Mouse (Mus musculus) liver, embryonic 11.5 days (tissue): ENCODE measurements around the gene Shroom2. TPM values are rescaled to one million over a fixed set of nuclear protein-coding genes. Genes with fewer than 3 reads are reported as not detected.

Experiments used
- ATAC-seq: fragments of 200-750 bp; cut with Nextera tagmentation; replicated peaks from 2 replicates; pipeline ENCODE4 v1.8.0; 2017; ENCODE audit warnings: moderate number of reproducible peaks, mild to moderate bottlenecking, moderate TSS enrichment, moderate library complexity; ENCODE audit not compliant: low FRiP score
- DNase-seq: peaks from one replicate; pipeline ENCODE4 v3.0.0-alpha.2; 2017; ENCODE audit warnings: low spot score
- H3K27ac ChIP-seq: fragments of 300-500 bp; sonication (generic); 2 replicates; pipeline ENCODE4 v1.5.1; 2014; ENCODE audit warnings: mild to moderate bottlenecking, low read depth, low read length, control low read depth
- H3K27me3 ChIP-seq: fragments of 300-500 bp; sonication (generic); replicated peaks from 2 replicates; pipeline ENCODE4 v1.6.1; 2014; ENCODE audit warnings: low read length, mixed read lengths; ENCODE audit not compliant: control insufficient read depth, insufficient read depth
- H3K36me3 ChIP-seq: fragments of 300-500 bp; sonication (generic); 2 replicates; pipeline ENCODE4 v1.6.1; 2014; ENCODE audit warnings: mild to moderate bottlenecking, low read length, moderate library complexity, mixed read lengths; ENCODE audit not compliant: control insufficient read depth, insufficient read depth
- H3K4me1 ChIP-seq: fragments of 300-500 bp; sonication (generic); replicated peaks from 2 replicates; pipeline ENCODE4 v1.6.1; 2014; ENCODE audit warnings: low read length, mixed read lengths; ENCODE audit not compliant: control insufficient read depth, insufficient read depth
- H3K4me2 ChIP-seq: fragments of 300-500 bp; sonication (generic); 2 replicates; pipeline ENCODE4 v1.6.1; 2014; ENCODE audit warnings: mild to moderate bottlenecking, control low read depth, moderate library complexity
- H3K4me3 ChIP-seq: fragments of 300-500 bp; sonication (generic); 2 replicates; pipeline ENCODE4 v1.5.1; 2014; ENCODE audit warnings: low read depth, low read length, control low read depth
- H3K9ac ChIP-seq: fragments of 300-500 bp; sonication (generic); 2 replicates; pipeline ENCODE4 v1.6.1; 2014; ENCODE audit warnings: low read depth, low read length, control low read depth
- H3K9me3 ChIP-seq: fragments of 300-500 bp; sonication (generic); 2 replicates; pipeline ENCODE4 v1.6.1; 2016; ENCODE audit warnings: low read length, inconsistent platforms, mixed read lengths; ENCODE audit not compliant: control insufficient read depth
- WGBS: fragments of 180-500 bp; shearing (Covaris S2); extraction: QIAGEN DNeasy Blood & Tissue Kit; methylation state at CpG from one replicate; pipeline ENCODE4 v1.1.7; 2014; 5-methylcytosine and 5-hydroxymethylcytosine counted together
- polyA plus RNA-seq: library from polyadenylated mRNA; unstranded; fragments of >200 nt; fragmentation: Nextera tagmentation; extraction: Ambion mirVana; gene quantifications from 2 replicates; pipeline ENCODE4 v1.2.1, GENCODE M21; 2014

Shroom2 gene
- polyA plus RNA-seq, 1 experiment from 2014 or later, result 4.2 TPM

- Histone ChIP-seq H3K9me3 (no peaks in the 10 kb centered on the region), H3K4me3 (no peak overlapping the region), H3K4me1 (no peaks in the 10 kb centered on the region), H3K4me2 (no peak overlapping the region), H3K9ac (no peak overlapping the region), H3K27me3 (no peaks in the 10 kb centered on the region; the same call in 1 of the 2 replicates), H3K27ac (no peak overlapping the region), H3K36me3 (no peaks in the 10 kb centered on the region)
- WGBS, result 55% methylated on average over 3 of the region's 3 CpGs
- no peak for DNase-seq
- no peak for ATAC-seq
Observed at GRCm38 (mm10) chrX:152676357-152676756, 92.9 kb downstream of the Shroom2 start.

GRCm38 (mm10) chrX:152673431-152673830 lies 95.8 kb downstream of the Shroom2 start:
- H3K4me3 ChIP-seq, result no peak overlapping the region
- 68% methylated on average over 3 of the region's 3 CpGs for WGBS
- no peaks in the 10 kb centered on the region for H3K4me1 ChIP-seq
- no peaks in the 10 kb centered on the region for H3K36me3 ChIP-seq
- no peak overlapping the region for H3K27ac ChIP-seq
- H3K27me3 ChIP-seq, result no peaks in the 10 kb centered on the region
- no peak overlapping the region for H3K9ac ChIP-seq
- no peaks in the 10 kb centered on the region for H3K9me3 ChIP-seq
- ATAC-seq (no peak), DNase-seq (no peak)
- no peak overlapping the region for H3K4me2 ChIP-seq

GRCm38 (mm10) chrX:152657363-152658036 lies 111.8 kb downstream of the Shroom2 start:
- H3K27ac ChIP-seq, result no peak overlapping the region
- H3K9me3 ChIP-seq, result no peaks in the 10 kb centered on the region
- 70% methylated on average over 4 of the region's 4 CpGs for WGBS
- H3K4me3 ChIP-seq, result no peak overlapping the region
- no peaks in the 10 kb centered on the region; the same call in 1 of the 2 replicates for H3K36me3 ChIP-seq
- peaks cover 17% of the 10 kb centered on the region for H3K27me3 ChIP-seq
- no peak overlapping the region for H3K9ac ChIP-seq
- DNase-seq (no peak), ATAC-seq (no peak)
- no peaks in the 10 kb centered on the region for H3K4me1 ChIP-seq
- H3K4me2 ChIP-seq, result no peak overlapping the region

GRCm38 (mm10) chrX:152656609-152656939 lies 112.7 kb downstream of the Shroom2 start:
- Histone ChIP-seq H3K4me3 (no peak overlapping the region), H3K36me3 (no peaks in the 10 kb centered on the region; the same call in 1 of the 2 replicates), H3K27ac (no peak overlapping the region), H3K9me3 (no peaks in the 10 kb centered on the region), H3K4me1 (no peaks in the 10 kb centered on the region), H3K27me3 (peaks cover 17% of the 10 kb centered on the region), H3K4me2 (no peak overlapping the region), H3K9ac (no peak overlapping the region)
- WGBS, result 81% methylated on average over 2 of the region's 2 CpGs
- ATAC-seq (no peak), DNase-seq (no peak)

- Histone ChIP-seq H3K27ac (no peak overlapping the region), H3K4me2 (no peak overlapping the region), H3K9me3 (no peaks in the 10 kb centered on the region), H3K4me3 (no peak overlapping the region), H3K36me3 (no peaks in the 10 kb centered on the region; the same call in 1 of the 2 replicates), H3K4me1 (no peaks in the 10 kb centered on the region), H3K9ac (no peak overlapping the region), H3K27me3 (peaks cover 14% of the 10 kb centered on the region)
- no peak for ATAC-seq
- no peak for DNase-seq
- 61% methylated on average over 8 of the region's 8 CpGs for WGBS
Observed at GRCm38 (mm10) chrX:152655796-152656608, 113.3 kb downstream of the Shroom2 start.

GRCm38 (mm10) chrX:152652676-152653075 lies 116.6 kb downstream of the Shroom2 start:
- no peaks in the 10 kb centered on the region for H3K36me3 ChIP-seq
- DNase-seq (no peak), ATAC-seq (no peak)
- H3K4me2 ChIP-seq, result no peak overlapping the region
- peaks cover 11% of the 10 kb centered on the region for H3K27me3 ChIP-seq
- no peak overlapping the region for H3K9ac ChIP-seq
- H3K4me3 ChIP-seq, result no peak overlapping the region
- no peak overlapping the region for H3K27ac ChIP-seq
- H3K4me1 ChIP-seq, result no peaks in the 10 kb centered on the region
- H3K9me3 ChIP-seq, result no peaks in the 10 kb centered on the region
- WGBS, result 92% methylated on average over 2 of the region's 2 CpGs

GRCm38 (mm10) chrX:152644827-152645226 lies 124.4 kb downstream of the Shroom2 start:
- no peaks in the 10 kb centered on the region for H3K36me3 ChIP-seq
- H3K9me3 ChIP-seq, result no peaks in the 10 kb centered on the region
- no peak for ATAC-seq
- WGBS, result 63% methylated on average over 4 of the region's 4 CpGs
- no peak overlapping the region for H3K4me2 ChIP-seq
- no peaks in the 10 kb centered on the region for H3K4me1 ChIP-seq
- no peak for DNase-seq
- no peak overlapping the region for H3K4me3 ChIP-seq
- no peak overlapping the region for H3K9ac ChIP-seq
- H3K27me3 ChIP-seq, result peaks cover 15% of the 10 kb centered on the region
- no peak overlapping the region for H3K27ac ChIP-seq

GRCm38 (mm10) chrX:152643679-152644638 lies 125.3 kb downstream of the Shroom2 start:
- DNase-seq (no peak), ATAC-seq (no peak)
- no peak overlapping the region for H3K9ac ChIP-seq
- H3K4me3 ChIP-seq, result no peak overlapping the region
- 65% methylated on average over 11 of the region's 11 CpGs for WGBS
- H3K9me3 ChIP-seq, result no peaks in the 10 kb centered on the region
- H3K4me1 ChIP-seq, result no peaks in the 10 kb centered on the region
- no peak overlapping the region for H3K27ac ChIP-seq
- H3K36me3 ChIP-seq, result no peaks in the 10 kb centered on the region
- peaks cover 15% of the 10 kb centered on the region for H3K27me3 ChIP-seq
- H3K4me2 ChIP-seq, result no peak overlapping the region
